Mouse (Mus musculus) 416B (cell line): Measurements from ENCODE around the gene Pacsin2.
"Not testable (repeated sequence)": the region's sequence is repeated elsewhere in the genome, so short reads cannot be mapped to it uniquely, and the experiment has no call there.

ENCODE experiments used
- DNase-seq: peaks from one replicate; pipeline ENCODE4 v3.0.0; 2011; ENCODE audit warnings: low read depth

Gene Pacsin2

GRCm38 (mm10) chr15:83464083-83464904, at the start of gene Pacsin2:
Gene Pacsin2 (minus strand): TSS chr15:83464606.
- peak; percentile 98 for DNase-seq

- DNase-seq, result peak; percentile 22
Measured at GRCm38 (mm10) chr15:83512489-83513281, 48.3 kb upstream of the Pacsin2 start.

GRCm38 (mm10) chr15:83510805-83511405, 46.5 kb upstream of the Pacsin2 start, which contains the start of gene Ttll1:
Gene Ttll1 (minus strand): TSS chr15:83510893.
- DNase-seq, result peak; percentile 95

GRCm38 (mm10) chr15:83509950-83510804, 45.8 kb upstream of the Pacsin2 start:
- DNase-seq, result no peak

- not testable (repeated sequence) for DNase-seq
Measured at GRCm38 (mm10) chr15:83501483-83501882, 37.1 kb upstream of the Pacsin2 start.

GRCm38 (mm10) chr15:83500352-83500751, 35.9 kb upstream of the Pacsin2 start:
- DNase-seq, result peak; percentile 57

- DNase-seq, result peak; percentile 25
Measured at GRCm38 (mm10) chr15:83499211-83499755, 34.9 kb upstream of the Pacsin2 start.

GRCm38 (mm10) chr15:83497299-83497698, 32.9 kb upstream of the Pacsin2 start:
- peak; percentile 29 for DNase-seq

- no peak for DNase-seq
Measured at GRCm38 (mm10) chr15:83495787-83496367, 31.5 kb upstream of the Pacsin2 start.

GRCm38 (mm10) chr15:83495195-83495594, 30.8 kb upstream of the Pacsin2 start:
- no peak for DNase-seq

- no peak for DNase-seq
Measured at GRCm38 (mm10) chr15:83494572-83494920, 30.1 kb upstream of the Pacsin2 start.

- DNase-seq, result peak; percentile 51
Measured at GRCm38 (mm10) chr15:83493856-83494571, 29.6 kb upstream of the Pacsin2 start.

- DNase-seq, result no peak
Measured at GRCm38 (mm10) chr15:83491891-83492290, 27.5 kb upstream of the Pacsin2 start.

GRCm38 (mm10) chr15:83489471-83489870, 25.1 kb upstream of the Pacsin2 start:
- no peak for DNase-seq

- no peak for DNase-seq
Measured at GRCm38 (mm10) chr15:83487477-83488115, 23.2 kb upstream of the Pacsin2 start.

- no peak for DNase-seq
Measured at GRCm38 (mm10) chr15:83484311-83484710, 19.9 kb upstream of the Pacsin2 start.

- DNase-seq, result peak; percentile 87
Measured at GRCm38 (mm10) chr15:83483482-83483881, 19.1 kb upstream of the Pacsin2 start.

- peak; percentile 16 for DNase-seq
Measured at GRCm38 (mm10) chr15:83482645-83483224, 18.3 kb upstream of the Pacsin2 start.

GRCm38 (mm10) chr15:83481236-83481780, 16.9 kb upstream of the Pacsin2 start:
- no peak for DNase-seq
